Mouse (Mus musculus) heart, embryonic 11.5 days (tissue): ENCODE results near the gene Txndc5. TPM values are rescaled to one million over a fixed set of nuclear protein-coding genes. Genes with fewer than 3 reads are reported as not detected.

Source experiments
- ATAC-seq: fragments of 200-750 bp; cut with Nextera tagmentation; replicated peaks from 2 replicates; pipeline ENCODE4 v1.8.0; 2017; ENCODE audit warnings: moderate library complexity; ENCODE audit not compliant: insufficient number of reproducible peaks, low FRiP score, low TSS enrichment
- H3K27ac ChIP-seq: fragments of 300-500 bp; sonication (generic); 2 replicates; pipeline ENCODE4 v1.5.1; 2014; ENCODE audit warnings: mild to moderate bottlenecking, low read depth, low read length
- H3K27me3 ChIP-seq: fragments of 300-500 bp; sonication (generic); 2 replicates; pipeline ENCODE4 v1.6.1; 2014; ENCODE audit warnings: mild to moderate bottlenecking, low read length, mixed read lengths; ENCODE audit not compliant: control insufficient read depth, insufficient read depth
- H3K36me3 ChIP-seq: fragments of 300-500 bp; sonication (generic); 2 replicates; pipeline ENCODE4 v1.6.1; 2014; ENCODE audit warnings: mild to moderate bottlenecking, low read length, moderate library complexity, mixed read lengths; ENCODE audit not compliant: control insufficient read depth, insufficient read depth
- H3K4me1 ChIP-seq: fragments of 300-500 bp; sonication (generic); 2 replicates; pipeline ENCODE4 v1.6.1; 2014; ENCODE audit warnings: low read length; ENCODE audit not compliant: control insufficient read depth, insufficient read depth
- H3K4me2 ChIP-seq: fragments of 300-500 bp; sonication (generic); 2 replicates; pipeline ENCODE4 v1.6.1; 2014; ENCODE audit warnings: mild to moderate bottlenecking, moderate library complexity
- H3K4me3 ChIP-seq: fragments of 300-500 bp; sonication (generic); 2 replicates; pipeline ENCODE4 v1.5.1; 2014; ENCODE audit warnings: low read depth, low read length
- H3K9ac ChIP-seq: fragments of 300-500 bp; sonication (generic); 2 replicates; pipeline ENCODE4 v1.6.1; 2014; ENCODE audit warnings: mild to moderate bottlenecking, low read depth, low read length, moderate library complexity
- H3K9me3 ChIP-seq: fragments of 300-500 bp; sonication (generic); replicated peaks from 2 replicates; pipeline ENCODE4 v1.6.1; 2016; ENCODE audit warnings: low read length; ENCODE audit not compliant: control insufficient read depth
- WGBS: fragments of 180-500 bp; shearing (Covaris S2); extraction: QIAGEN DNeasy Blood & Tissue Kit; methylation state at CpG from one replicate; pipeline ENCODE4 v1.1.7; 2014; ENCODE audit not compliant: insufficient replicate concordance; 5-methylcytosine and 5-hydroxymethylcytosine counted together
- polyA plus RNA-seq: library from polyadenylated mRNA; unstranded; fragments of >200 nt; fragmentation: Nextera tagmentation; extraction: Ambion mirVana; gene quantifications from 2 replicates; pipeline ENCODE4 v1.2.1, GENCODE M21; 2014

Gene Txndc5
- polyA plus RNA-seq, 1 experiment from 2014 or later = 205 TPM

- 88% methylated on average over 11 of the region's 11 CpGs for WGBS
- ATAC-seq = no peak
Observed at GRCm38 (mm10) chr13:38520299-38520698, 8.3 kb downstream of the Txndc5 start.

GRCm38 (mm10) chr13:38516582-38516981 lies 12.0 kb downstream of the Txndc5 start:
- Histone ChIP-seq H3K4me1 (no peaks in the 10 kb centered on the region; the same call in 1 of the 2 replicates), H3K27me3 (no peaks in the 10 kb centered on the region), H3K4me2 (no peak overlapping the region), H3K27ac (no peak overlapping the region), H3K36me3 (peaks cover 37% of the 10 kb centered on the region), H3K9me3 (no peaks in the 10 kb centered on the region), H3K9ac (no peak overlapping the region), H3K4me3 (no peak overlapping the region)
- no peak for ATAC-seq
- 84% methylated on average over 11 of the region's 11 CpGs for WGBS

More at GRCm38 (mm10) chr13:38520299-38520698, 8.3 kb downstream of the Txndc5 start:
- Histone ChIP-seq H3K4me3 (no peak overlapping the region), H3K4me1 (peaks cover 7% of the 10 kb centered on the region), H3K4me2 (no peak overlapping the region), H3K36me3 (peaks cover 28% of the 10 kb centered on the region), H3K9ac (no peak overlapping the region), H3K9me3 (no peaks in the 10 kb centered on the region), H3K27me3 (no peaks in the 10 kb centered on the region), H3K27ac (no peak overlapping the region)

- Histone ChIP-seq H3K4me2 (no peak overlapping the region), H3K4me1 (no peaks in the 10 kb centered on the region; the same call in 1 of the 2 replicates), H3K27me3 (no peaks in the 10 kb centered on the region), H3K9ac (no peak overlapping the region), H3K36me3 (peaks cover 36% of the 10 kb centered on the region), H3K27ac (no peak overlapping the region), H3K4me3 (no peak overlapping the region), H3K9me3 (no peaks in the 10 kb centered on the region)
- ATAC-seq = no peak
- WGBS = 65% methylated on average over 3 of the region's 3 CpGs
Observed at GRCm38 (mm10) chr13:38515845-38516244, 12.8 kb downstream of the Txndc5 start.

GRCm38 (mm10) chr13:38515431-38515830 lies 13.2 kb downstream of the Txndc5 start:
- Histone ChIP-seq H3K4me1 (no peaks in the 10 kb centered on the region; the same call in 1 of the 2 replicates), H3K36me3 (peaks cover 37% of the 10 kb centered on the region), H3K27me3 (no peaks in the 10 kb centered on the region), H3K4me3 (no peak overlapping the region), H3K4me2 (no peak overlapping the region), H3K27ac (no peak overlapping the region), H3K9ac (no peak overlapping the region), H3K9me3 (no peaks in the 10 kb centered on the region)
- no peak for ATAC-seq
- 90% methylated on average over 2 of the region's 2 CpGs for WGBS

GRCm38 (mm10) chr13:38513921-38514320 lies 14.7 kb downstream of the Txndc5 start:
- peaks cover 35% of the 10 kb centered on the region for H3K36me3 ChIP-seq
- no peaks in the 10 kb centered on the region for H3K9me3 ChIP-seq
- no peaks in the 10 kb centered on the region; the same call in 1 of the 2 replicates for H3K4me1 ChIP-seq
- no peaks in the 10 kb centered on the region for H3K27me3 ChIP-seq
- H3K27ac ChIP-seq = no peak overlapping the region
- H3K9ac ChIP-seq = no peak overlapping the region
- no peak overlapping the region for H3K4me3 ChIP-seq
- 91% methylated on average over 7 of the region's 7 CpGs for WGBS
- no peak for ATAC-seq
- no peak overlapping the region for H3K4me2 ChIP-seq

GRCm38 (mm10) chr13:38511979-38512378 lies 16.6 kb downstream of the Txndc5 start:
- H3K4me3 ChIP-seq = no peak overlapping the region
- no peak overlapping the region for H3K27ac ChIP-seq
- H3K36me3 ChIP-seq = peaks cover 30% of the 10 kb centered on the region
- H3K9ac ChIP-seq = no peak overlapping the region
- no peaks in the 10 kb centered on the region for H3K27me3 ChIP-seq
- no peaks in the 10 kb centered on the region for H3K9me3 ChIP-seq
- no peak for ATAC-seq
- H3K4me1 ChIP-seq = no peaks in the 10 kb centered on the region; the same call in 1 of the 2 replicates
- 85% methylated on average over 10 of the region's 10 CpGs for whole genome bisulfite sequencing
- H3K4me2 ChIP-seq = no peak overlapping the region

- no peak for ATAC-seq
- no peak overlapping the region for H3K4me3 ChIP-seq
- no peaks in the 10 kb centered on the region for H3K9me3 ChIP-seq
- WGBS = 82% methylated on average over 8 of the region's 8 CpGs
- no peaks in the 10 kb centered on the region for H3K27me3 ChIP-seq
- H3K9ac ChIP-seq = no peak overlapping the region
- H3K4me2 ChIP-seq = no peak overlapping the region
- H3K4me1 ChIP-seq = no peaks in the 10 kb centered on the region
- no peak overlapping the region for H3K27ac ChIP-seq
- peaks cover 33% of the 10 kb centered on the region for H3K36me3 ChIP-seq
Observed at GRCm38 (mm10) chr13:38509681-38510341, 18.8 kb downstream of the Txndc5 start.

- 90% methylated on average over 10 of the region's 10 CpGs for WGBS
- H3K4me3 ChIP-seq = no peak overlapping the region
Observed at GRCm38 (mm10) chr13:38506936-38507335, 21.7 kb downstream of the Txndc5 start.

GRCm38 (mm10) chr13:38506320-38506719 lies 22.3 kb downstream of the Txndc5 start:
- no peak for ATAC-seq
- H3K27ac ChIP-seq = no peak overlapping the region
- no peak overlapping the region for H3K4me2 ChIP-seq
- H3K9me3 ChIP-seq = no peaks in the 10 kb centered on the region
- H3K4me3 ChIP-seq = no peak overlapping the region
- 82% methylated on average over 8 of the region's 8 CpGs for WGBS
- H3K27me3 ChIP-seq = no peaks in the 10 kb centered on the region
- H3K36me3 ChIP-seq = peaks cover 46% of the 10 kb centered on the region
- H3K9ac ChIP-seq = no peak overlapping the region
- peaks cover 4% of the 10 kb centered on the region for H3K4me1 ChIP-seq

More at GRCm38 (mm10) chr13:38506936-38507335, 21.7 kb downstream of the Txndc5 start:
- Histone ChIP-seq H3K4me1 (peaks cover 4% of the 10 kb centered on the region), H3K4me2 (no peak overlapping the region), H3K36me3 (peaks cover 43% of the 10 kb centered on the region), H3K27me3 (no peaks in the 10 kb centered on the region), H3K27ac (no peak overlapping the region), H3K9ac (no peak overlapping the region), H3K9me3 (no peaks in the 10 kb centered on the region)
- no peak for ATAC-seq
